Mouse (Mus musculus) G1E (cell line): Measurements from ENCODE around the gene Sars2.

Experiments used
- CTCF ChIP-seq: IDR thresholded peaks from 2 replicates; pipeline ENCODE4 v1.5.1; 2012; ENCODE audit warnings: low read depth, low read length, inconsistent platforms, mixed read lengths
- GATA1 ChIP-seq: IDR thresholded peaks from 2 replicates; pipeline ENCODE4 v1.6.1; 2012; ENCODE audit warnings: borderline replicate concordance, low read length, inconsistent platforms, mixed read lengths
- GATA2 ChIP-seq: IDR thresholded peaks from 2 replicates; pipeline ENCODE4 v1.6.1; 2012; ENCODE audit warnings: low read depth, low read length, inconsistent platforms, borderline replicate concordance
- POLR2AphosphoS5 ChIP-seq: IDR thresholded peaks from 2 replicates; pipeline ENCODE4 v1.6.1; 2012; ENCODE audit warnings: low read depth, low read length, inconsistent platforms; ENCODE audit not compliant: insufficient replicate concordance
- TAL1 ChIP-seq: conservative IDR thresholded peaks from 2 replicates; pipeline ENCODE4 v1.6.1; 2012; ENCODE audit warnings: low read depth, low read length, inconsistent platforms, mixed read lengths

- TF ChIP-seq CTCF (no peak), POLR2AphosphoS5 (no peak), GATA1 (no peak), GATA2 (no peak), TAL1 (no peak)
These were observed 25.1 kb upstream of the Sars2 start, which contains the start of gene Fbxo17 for GRCm38 (mm10) chr7:28716590-28717281.
